Mouse (Mus musculus): ENCODE data around the gene Abhd4. TPM values are rescaled to one million over a fixed set of nuclear protein-coding genes. Genes with fewer than 3 reads are reported as not detected.

The Abhd4 gene
- polyA plus RNA-seq, 1 experiment from 2014 or later, result 37.7 TPM

DNA sequence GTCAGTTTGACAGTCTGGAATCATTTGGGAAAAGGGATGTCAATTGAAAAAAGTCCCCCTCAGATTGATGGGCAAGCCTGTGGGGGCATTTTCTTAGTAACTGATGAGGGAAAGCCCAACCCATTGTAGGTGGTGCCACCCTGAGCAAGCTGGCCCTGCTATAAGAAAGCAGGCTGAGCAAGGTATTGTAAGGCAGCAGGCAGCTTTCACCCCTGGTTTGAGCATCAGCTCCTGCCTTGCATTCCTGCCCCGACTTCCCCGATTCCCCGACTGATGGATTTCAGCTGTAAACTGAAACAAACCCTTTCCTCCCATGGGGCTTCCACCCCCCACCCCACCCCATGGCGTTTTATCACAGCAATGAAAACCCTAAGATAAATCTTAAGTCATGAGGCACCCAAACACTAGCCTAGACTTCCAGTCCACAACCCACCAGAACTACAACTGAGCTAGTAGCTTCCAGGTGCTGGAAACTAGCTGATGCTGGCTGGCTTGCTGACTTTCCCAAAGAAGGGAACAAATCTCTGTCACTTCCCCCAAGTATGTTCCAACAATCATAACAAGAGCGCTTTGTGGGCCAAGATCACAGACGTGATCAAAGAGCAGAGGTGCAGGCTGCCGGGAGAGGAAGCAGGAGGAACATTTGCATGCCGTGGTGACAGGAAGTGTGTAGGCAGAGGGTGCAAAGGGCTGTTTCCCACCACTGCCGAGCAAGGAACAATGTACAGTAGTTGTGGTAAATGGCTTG lies 21.0 kb upstream of the Abhd4 start:
- Histone ChIP-seq H3K4me3 (peak overlapping the region; percentile 15; the same call in 1 of the 2 replicates), H3K4me1 (peaks cover 40% of the 10 kb centered on the region), H3K9me3 (replicated peaks) (no peaks in the 10 kb centered on the region), H3K36me3 (peaks cover 26% of the 10 kb centered on the region), H3K27me3 (ENCODE audit: low read depth, poor library complexity, severe bottlenecking) (no peaks in the 10 kb centered on the region), H3K27ac (peak overlapping the region; percentile 66)
- DNase-seq (ENCODE audit: low spot score), result peak; percentile 45
- 24% methylated on average over 9 of the region's 9 CpGs for WGBS

DNA sequence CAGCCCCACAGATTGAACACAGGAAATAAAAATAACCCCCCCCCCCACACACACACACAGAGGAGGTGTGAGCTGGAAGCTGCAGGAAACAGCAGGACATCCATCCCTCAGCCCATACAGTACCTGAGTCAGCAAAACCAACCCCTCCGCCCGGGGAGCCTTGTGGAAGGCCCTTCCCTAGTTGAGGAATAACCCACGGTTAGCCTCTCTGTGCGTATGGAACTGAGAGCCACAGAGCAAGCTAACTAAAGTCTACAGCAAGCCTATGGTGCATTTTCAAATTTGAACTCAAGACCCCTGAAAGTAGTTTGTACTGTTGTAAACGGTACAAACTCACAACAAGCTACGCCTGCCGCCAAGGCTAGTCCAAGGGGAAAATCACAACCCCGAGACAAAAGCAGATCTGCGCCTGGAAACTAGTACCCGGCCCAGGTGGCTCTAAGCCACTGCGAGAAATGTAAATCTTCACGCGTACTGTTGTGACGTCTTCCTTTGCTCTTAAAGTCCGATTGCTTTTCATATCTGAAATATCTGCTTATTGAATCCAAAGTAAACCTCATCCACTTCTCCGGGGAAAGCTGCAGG lies 20.3 kb upstream of the Abhd4 start:
- Histone ChIP-seq H3K9me3 (replicated peaks) (no peaks in the 10 kb centered on the region), H3K4me3 (0 out of 2 replicates have a peak overlapping the region, but pooled peaks have one; percentile 15), H3K36me3 (peaks cover 33% of the 10 kb centered on the region), H3K27ac (peak overlapping the region; percentile 66; the same call in 1 of the 2 replicates), H3K27me3 (ENCODE audit: low read depth, poor library complexity, severe bottlenecking) (no peaks in the 10 kb centered on the region), H3K4me1 (peaks cover 34% of the 10 kb centered on the region)
- no peak for DNase-seq (ENCODE audit: low spot score)
- WGBS, result 74% methylated on average over 16 of the region's 16 CpGs

DNA sequence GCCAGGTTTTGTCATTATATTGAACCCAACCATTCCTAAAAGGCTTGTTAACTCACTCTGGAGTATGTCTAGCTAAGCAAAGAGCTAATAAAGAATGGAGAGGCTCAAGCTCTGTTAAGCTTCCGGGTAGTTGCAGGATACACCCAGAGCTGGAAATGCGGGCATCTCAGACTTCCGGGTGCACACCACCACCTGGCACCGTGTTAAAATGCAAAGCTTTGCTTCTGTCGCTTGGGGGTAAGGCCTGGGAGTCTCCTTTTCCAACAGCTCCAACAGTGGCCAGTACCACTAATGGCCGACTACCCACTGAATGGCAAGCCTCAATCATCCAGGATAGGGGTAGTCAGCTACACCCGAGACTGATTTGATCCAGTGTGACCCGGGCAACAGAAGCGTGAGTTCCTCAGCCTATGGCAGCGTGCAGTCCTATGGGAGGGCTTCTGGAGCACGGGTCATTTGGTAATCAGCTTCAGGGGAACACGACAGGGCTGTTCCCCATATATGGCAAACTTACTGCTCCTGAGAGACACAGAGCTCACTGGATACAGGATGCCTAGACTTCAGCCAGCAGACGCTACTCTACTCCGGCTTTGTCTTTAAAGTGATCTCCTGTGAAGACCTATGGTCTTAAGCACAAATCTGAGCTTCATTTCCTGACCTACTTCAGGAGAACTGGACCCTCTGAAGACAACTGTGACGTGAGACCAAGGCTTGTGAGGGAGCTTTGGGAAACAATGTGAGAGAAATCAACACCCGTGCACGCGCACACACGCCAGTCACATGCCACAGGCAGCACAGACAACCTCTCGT lies 19.6 kb upstream of the Abhd4 start:
- 84% methylated on average over 20 of the region's 20 CpGs for WGBS
- Histone ChIP-seq H3K4me1 (peaks cover 26% of the 10 kb centered on the region), H3K27ac (peak overlapping the region; percentile 66; the same call in 1 of the 2 replicates), H3K9me3 (replicated peaks) (no peaks in the 10 kb centered on the region), H3K4me3 (no peak overlapping the region), H3K36me3 (peaks cover 36% of the 10 kb centered on the region), H3K27me3 (ENCODE audit: low read depth, poor library complexity, severe bottlenecking) (no peaks in the 10 kb centered on the region)
- DNase-seq (ENCODE audit: low spot score), result no peak

DNA sequence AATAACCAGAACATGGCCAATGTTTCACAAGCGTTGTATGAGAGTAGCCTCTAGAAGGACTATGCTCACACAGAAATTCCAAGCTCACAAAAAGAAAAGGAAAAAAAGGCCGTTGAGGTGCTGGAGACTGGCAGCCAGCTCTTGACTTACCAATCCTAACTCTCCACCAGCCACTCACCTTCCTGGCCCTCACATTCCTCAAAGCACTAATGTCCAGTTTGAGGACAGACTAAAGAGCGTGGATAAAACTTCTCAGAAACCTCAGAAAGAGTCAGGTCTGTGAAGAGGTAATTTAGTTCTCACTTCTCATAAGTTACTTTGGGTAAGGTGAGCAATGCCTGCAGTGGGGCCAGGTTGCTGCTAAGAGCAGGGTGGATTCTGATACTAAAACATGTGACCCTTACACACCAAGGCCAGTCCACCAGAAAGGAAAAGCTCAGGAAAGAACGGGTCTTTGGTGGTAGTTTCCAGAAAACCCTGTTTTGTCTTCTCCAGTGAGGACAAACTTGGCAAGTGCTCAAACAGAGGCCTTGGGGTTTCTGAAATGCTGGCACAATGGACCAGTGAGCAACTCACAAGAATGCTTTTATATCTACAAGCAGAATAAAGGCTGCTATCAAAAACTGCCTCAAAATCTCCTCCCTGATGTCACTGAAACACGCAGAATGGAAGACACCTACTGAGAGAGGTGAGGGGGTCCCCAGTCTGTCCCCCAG lies 18.0 kb upstream of the Abhd4 start:
- Histone ChIP-seq H3K4me1 (peaks cover 25% of the 10 kb centered on the region), H3K4me3 (no peak overlapping the region), H3K9me3 (replicated peaks) (no peaks in the 10 kb centered on the region), H3K36me3 (peaks cover 48% of the 10 kb centered on the region), H3K27me3 (ENCODE audit: low read depth, poor library complexity, severe bottlenecking) (no peaks in the 10 kb centered on the region), H3K27ac (no peak overlapping the region)
- WGBS, result 91% methylated on average over 5 of the region's 5 CpGs
- DNase-seq (ENCODE audit: low spot score), result no peak

DNA sequence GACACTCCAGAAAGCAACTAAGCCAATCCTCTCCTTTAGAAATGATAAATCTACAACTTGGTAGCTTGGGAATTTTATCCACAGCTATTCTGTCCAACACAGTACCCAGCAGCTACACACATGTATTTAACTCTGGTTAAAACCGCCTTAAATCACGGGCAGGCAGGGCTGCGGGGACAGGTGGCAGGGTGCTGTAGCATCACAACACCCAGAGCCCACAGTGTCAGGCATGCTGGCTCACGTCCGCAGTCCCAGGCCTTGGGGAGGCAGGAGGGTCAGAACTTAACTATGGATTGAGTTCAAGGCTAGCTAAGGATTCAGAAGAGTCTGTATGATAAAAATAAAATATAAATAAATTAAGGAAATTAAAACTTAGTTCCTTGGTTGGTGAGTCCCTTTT lies 17.1 kb upstream of the Abhd4 start:
- DNase-seq (ENCODE audit: low spot score), result no peak

DNA sequence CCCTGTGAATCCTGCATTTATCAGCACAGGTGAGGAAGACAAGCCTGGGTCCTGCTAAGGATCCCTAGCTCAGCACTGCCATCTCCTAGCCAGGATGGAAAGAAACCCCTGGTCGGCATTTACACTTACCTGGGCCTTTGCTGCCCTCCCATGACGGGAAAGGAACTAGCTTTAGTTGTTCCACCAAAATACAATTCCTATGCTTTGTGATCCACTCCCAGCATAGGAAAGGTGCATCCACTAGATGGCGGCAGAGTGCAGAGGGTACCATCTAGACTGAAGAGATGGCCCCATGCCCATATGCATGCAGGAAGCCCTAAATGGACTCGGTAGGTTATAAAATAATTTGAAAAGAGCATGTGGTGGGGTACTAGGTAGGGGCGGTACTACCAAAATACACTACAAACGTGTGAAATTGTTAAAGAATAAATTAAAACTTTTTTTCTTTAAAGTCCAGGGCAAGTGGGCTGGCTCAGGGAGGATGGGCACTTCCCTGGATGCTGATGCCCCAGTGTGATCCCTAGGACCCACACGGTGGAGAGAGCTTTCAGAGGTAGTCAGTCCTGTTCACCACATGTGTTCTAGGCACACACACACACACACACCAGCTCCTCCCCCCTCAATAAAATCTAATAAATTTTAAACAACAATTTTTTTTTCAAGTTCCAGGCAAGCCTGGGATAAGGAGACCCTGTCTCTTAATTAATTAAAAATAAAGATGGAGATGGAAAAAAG lies 14.8 kb upstream of the Abhd4 start:
- Histone ChIP-seq H3K27me3 (ENCODE audit: low read depth, poor library complexity, severe bottlenecking) (no peaks in the 10 kb centered on the region), H3K36me3 (peaks cover 77% of the 10 kb centered on the region)
- WGBS, result 25% methylated on average over 7 of the region's 7 CpGs

More for the DNA sequence above, 17.1 kb upstream of the Abhd4 start:
- no peaks in the 10 kb centered on the region for H3K27me3 ChIP-seq (ENCODE audit: low read depth, poor library complexity, severe bottlenecking)
- H3K36me3 ChIP-seq, result peaks cover 57% of the 10 kb centered on the region
- 93% methylated on average over 5 of the region's 5 CpGs for WGBS
- peaks cover 20% of the 10 kb centered on the region for H3K4me1 ChIP-seq
- no peak overlapping the region for H3K4me3 ChIP-seq
- H3K9me3 ChIP-seq (replicated peaks), result no peaks in the 10 kb centered on the region
- H3K27ac ChIP-seq, result no peak overlapping the region

DNA sequence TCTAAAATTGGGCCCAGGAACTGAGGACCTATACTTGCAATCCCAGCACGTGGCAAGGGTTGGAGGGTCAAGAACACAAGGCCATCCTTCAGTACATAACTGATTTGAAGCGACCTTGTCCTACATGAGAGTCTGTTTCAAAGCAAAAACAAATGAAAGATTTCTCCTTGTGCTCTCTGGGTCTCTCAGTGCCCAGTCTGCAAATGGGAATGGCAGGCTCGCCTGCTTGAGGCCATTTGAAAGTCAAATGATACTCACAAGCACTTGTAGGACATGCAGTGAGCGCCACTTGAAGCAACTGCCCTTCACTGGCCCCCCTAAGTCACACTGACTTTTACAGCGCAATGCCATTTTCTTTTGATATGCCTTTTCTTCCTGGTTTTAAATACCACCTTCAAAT lies 13.4 kb upstream of the Abhd4 start:
- peaks cover 70% of the 10 kb centered on the region for H3K36me3 ChIP-seq
- no peaks in the 10 kb centered on the region; the same call in 1 of the 2 replicates for H3K4me1 ChIP-seq
- H3K4me3 ChIP-seq, result no peak overlapping the region
- H3K9me3 ChIP-seq (replicated peaks), result no peaks in the 10 kb centered on the region
- WGBS, result 87% methylated on average over 5 of the region's 5 CpGs
- no peak overlapping the region for H3K27ac ChIP-seq
- no peaks in the 10 kb centered on the region for H3K27me3 ChIP-seq (ENCODE audit: low read depth, poor library complexity, severe bottlenecking)
- DNase-seq (ENCODE audit: low spot score), result no peak

More for the DNA sequence above, 14.8 kb upstream of the Abhd4 start:
- H3K4me3 ChIP-seq, result no peak overlapping the region
- no peaks in the 10 kb centered on the region for H3K9me3 ChIP-seq (replicated peaks)
- peaks cover 4% of the 10 kb centered on the region for H3K4me1 ChIP-seq
- H3K27ac ChIP-seq, result no peak overlapping the region
- DNase-seq (ENCODE audit: low spot score), result peak; percentile 84

DNA sequence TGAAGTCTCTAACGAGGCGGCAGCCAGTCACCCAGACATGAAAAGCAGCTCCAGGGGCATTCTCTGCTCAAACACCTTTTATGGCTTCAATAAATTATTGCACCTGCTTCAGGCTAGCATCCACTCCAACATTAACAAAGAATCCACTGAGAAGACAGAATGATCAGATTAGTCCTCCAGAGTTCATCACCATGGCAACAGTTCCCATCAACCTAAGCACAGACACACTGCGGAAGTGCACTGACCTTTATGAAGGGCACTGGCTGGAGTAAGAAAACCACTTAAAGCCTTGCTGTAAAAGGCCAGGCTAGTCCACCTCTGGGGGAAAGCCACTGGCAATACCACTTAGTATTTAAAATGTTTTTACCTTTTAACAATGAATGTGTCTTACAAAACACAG lies 9.8 kb upstream of the Abhd4 start:
- Histone ChIP-seq H3K4me3 (no peak overlapping the region), H3K27ac (no peak overlapping the region), H3K4me1 (no peaks in the 10 kb centered on the region; the same call in none of the 2 replicates), H3K9me3 (replicated peaks) (no peaks in the 10 kb centered on the region), H3K36me3 (peaks cover 79% of the 10 kb centered on the region), H3K27me3 (ENCODE audit: low read depth, poor library complexity, severe bottlenecking) (no peaks in the 10 kb centered on the region)
- WGBS, result 63% methylated on average over 3 of the region's 3 CpGs
- no peak for DNase-seq (ENCODE audit: low spot score)

DNA sequence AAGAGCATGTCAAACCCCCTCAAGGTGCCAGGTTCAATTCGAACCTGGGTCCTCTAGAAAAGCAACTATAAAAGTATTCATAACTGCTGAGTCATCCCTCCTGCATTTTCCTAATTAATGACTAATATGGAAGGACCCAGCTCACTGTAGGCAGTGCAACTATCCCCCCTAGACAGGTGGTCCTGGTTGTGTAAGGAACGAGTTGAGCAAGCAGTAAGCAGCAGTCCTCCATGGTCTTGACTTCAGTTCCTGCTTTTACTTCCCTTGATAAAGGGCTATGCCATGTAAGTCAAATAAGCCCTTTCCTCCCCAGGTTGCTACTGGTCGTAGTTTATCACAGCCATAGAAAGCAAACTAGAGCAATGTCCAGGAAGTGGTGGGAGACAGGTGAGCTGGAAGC lies 7.8 kb upstream of the Abhd4 start:
- Histone ChIP-seq H3K36me3 (peaks cover 76% of the 10 kb centered on the region), H3K4me3 (no peak overlapping the region), H3K27ac (no peak overlapping the region), H3K27me3 (ENCODE audit: low read depth, poor library complexity, severe bottlenecking) (no peaks in the 10 kb centered on the region), H3K4me1 (peaks cover 4% of the 10 kb centered on the region), H3K9me3 (replicated peaks) (no peaks in the 10 kb centered on the region)
- 92% methylated on average over 3 of the region's 3 CpGs for WGBS
- no peak for DNase-seq (ENCODE audit: low spot score)

DNA sequence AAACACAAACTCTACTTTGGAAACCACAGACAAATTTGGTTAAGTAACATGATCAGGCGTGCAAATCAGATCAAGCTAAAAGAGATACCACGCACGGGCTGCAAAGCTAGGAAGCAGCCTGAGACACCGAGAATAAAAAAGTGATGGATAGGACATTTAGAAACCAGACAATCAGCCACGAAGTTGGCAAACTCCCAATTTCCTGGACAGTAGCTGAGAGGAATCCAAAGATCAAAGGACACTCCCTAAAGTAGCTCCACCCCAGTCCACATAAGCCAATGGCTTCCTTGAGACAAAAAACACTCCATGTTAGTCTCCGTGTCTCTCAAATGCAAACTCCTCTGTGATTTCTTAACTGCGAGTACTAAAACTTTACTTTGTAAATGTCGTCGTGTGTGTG lies 4.7 kb upstream of the Abhd4 start:
- H3K36me3 ChIP-seq, result peaks cover 49% of the 10 kb centered on the region
- H3K27me3 ChIP-seq (ENCODE audit: low read depth, poor library complexity, severe bottlenecking), result no peaks in the 10 kb centered on the region
- H3K9me3 ChIP-seq (replicated peaks), result no peaks in the 10 kb centered on the region
- H3K4me1 ChIP-seq, result peaks cover 14% of the 10 kb centered on the region
- H3K4me3 ChIP-seq, result no peak overlapping the region
- WGBS, result 64% methylated on average over 9 of the region's 9 CpGs
- H3K27ac ChIP-seq, result no peak overlapping the region
- no peak for DNase-seq (ENCODE audit: low spot score)

DNA sequence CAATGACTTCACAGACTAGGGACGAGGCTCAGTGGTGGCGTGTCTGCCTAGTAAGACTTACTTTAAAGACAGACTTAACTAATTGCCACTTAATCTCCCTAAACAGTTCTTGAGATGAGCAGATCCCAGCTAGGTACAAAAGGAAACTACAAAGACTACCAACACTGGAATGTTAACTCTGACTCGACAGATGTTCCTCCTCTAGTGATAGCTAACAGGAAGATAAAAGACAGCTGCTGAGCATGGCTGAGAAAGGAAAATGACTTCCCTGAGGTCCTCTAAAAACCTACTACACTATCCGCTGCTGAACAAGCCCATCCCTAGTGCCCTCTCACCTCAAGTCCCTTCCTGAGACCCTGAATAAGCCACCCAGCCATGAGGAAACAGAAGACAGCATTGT lies 3.9 kb upstream of the Abhd4 start:
- no peaks in the 10 kb centered on the region for H3K9me3 ChIP-seq (replicated peaks)
- H3K27ac ChIP-seq, result no peak overlapping the region
- WGBS, result 37% methylated on average over 4 of the region's 4 CpGs
- peaks cover 22% of the 10 kb centered on the region for H3K4me1 ChIP-seq
- H3K36me3 ChIP-seq, result peaks cover 46% of the 10 kb centered on the region
- H3K4me3 ChIP-seq, result no peak overlapping the region
- DNase-seq (ENCODE audit: low spot score), result no peak
- no peaks in the 10 kb centered on the region for H3K27me3 ChIP-seq (ENCODE audit: low read depth, poor library complexity, severe bottlenecking)

DNA sequence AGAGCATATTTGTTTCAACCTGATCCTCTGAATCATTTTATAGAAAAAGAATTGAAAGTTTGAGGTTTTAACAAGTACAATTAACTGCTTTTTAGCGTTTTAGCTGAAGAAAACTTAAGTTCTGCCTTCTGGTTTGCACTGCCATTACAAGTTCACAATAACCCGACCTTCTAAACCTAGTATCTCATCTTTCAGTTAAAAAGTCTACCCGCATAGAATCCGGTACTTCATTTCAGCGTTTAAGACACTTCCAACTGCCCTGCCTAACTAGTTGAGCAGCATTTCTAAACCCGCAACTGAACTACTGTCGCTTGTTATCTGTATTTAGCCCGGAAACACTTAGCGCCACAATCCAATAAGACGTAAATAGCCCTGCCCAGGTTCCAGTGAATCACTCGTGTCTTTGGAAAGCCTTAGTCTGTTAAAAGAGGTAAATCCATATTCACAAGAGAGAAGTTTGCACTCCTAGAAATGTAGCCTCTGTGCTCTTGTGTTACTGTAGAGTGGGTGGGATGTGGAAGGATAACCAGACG lies 748 bp downstream of the Abhd4 start:
- DNase-seq (ENCODE audit: low spot score), result no peak
- Histone ChIP-seq H3K9me3 (replicated peaks) (no peaks in the 10 kb centered on the region), H3K27me3 (ENCODE audit: low read depth, poor library complexity, severe bottlenecking) (no peaks in the 10 kb centered on the region), H3K4me1 (peaks cover 34% of the 10 kb centered on the region), H3K27ac (no peak overlapping the region), H3K36me3 (peaks cover 9% of the 10 kb centered on the region), H3K4me3 (peak overlapping the region; percentile 73)
- WGBS, result 66% methylated on average over 12 of the region's 12 CpGs
